Mouse (Mus musculus) heart, postnatal 0 days (tissue): ENCODE data around the gene Jak3. TPM values are rescaled to one million over a fixed set of nuclear protein-coding genes. Genes with fewer than 3 reads are reported as not detected.

Source experiments
- ATAC-seq: fragments of 200-750 bp; cut with Nextera tagmentation; 2 replicates; pipeline ENCODE4 v1.8.0; 2017; ENCODE audit warnings: low read depth, moderate number of reproducible peaks, moderate library complexity; ENCODE audit not compliant: insufficient read depth
- DNase-seq: peaks from one replicate; pipeline ENCODE4 v3.0.0-alpha.2; 2016; ENCODE audit warnings: low spot score
- H3K27ac ChIP-seq: fragments of 300-500 bp; sonication (generic); 2 replicates; pipeline ENCODE4 v1.5.1; 2014; ENCODE audit warnings: low read depth, mild to moderate bottlenecking
- H3K27me3 ChIP-seq: fragments of 300-500 bp; sonication (generic); 2 replicates; pipeline ENCODE4 v1.6.1; 2014; ENCODE audit warnings: low read length, mixed read lengths; ENCODE audit not compliant: control insufficient read depth, insufficient read depth
- H3K36me3 ChIP-seq: fragments of 300-500 bp; sonication (generic); replicated peaks from 2 replicates; pipeline ENCODE4 v1.6.1; 2014; ENCODE audit warnings: low read length, mixed read lengths; ENCODE audit not compliant: control insufficient read depth, insufficient read depth
- H3K4me1 ChIP-seq: fragments of 300-500 bp; sonication (generic); 2 replicates; pipeline ENCODE4 v1.6.1; 2014; ENCODE audit warnings: antibody characterized with exemption; ENCODE audit not compliant: control insufficient read depth, insufficient read depth
- H3K4me2 ChIP-seq: fragments of 300-500 bp; sonication (generic); 2 replicates; pipeline ENCODE4 v1.6.1; 2014; ENCODE audit warnings: low read depth, mild to moderate bottlenecking, low read length, moderate library complexity
- H3K4me3 ChIP-seq: fragments of 300-500 bp; sonication (generic); 2 replicates; pipeline ENCODE4 v1.5.1; 2014; ENCODE audit warnings: low read depth, low read length
- H3K9ac ChIP-seq: fragments of 300-500 bp; sonication (generic); replicated peaks from 2 replicates; pipeline ENCODE4 v1.6.1; 2014; ENCODE audit warnings: low read depth, low read length, mixed read lengths
- H3K9me3 ChIP-seq: fragments of 300-500 bp; sonication (generic); replicated peaks from 2 replicates; pipeline ENCODE4 v1.6.1; 2016; ENCODE audit warnings: low read length; ENCODE audit not compliant: control insufficient read depth
- CTCF ChIP-seq: IDR thresholded peaks from 2 replicates; pipeline ENCODE4 v1.5.1; 2016; ENCODE audit warnings: antibody characterized with exemption, control low read depth, low read depth
- EP300 ChIP-seq: IDR thresholded peaks from 2 replicates; pipeline ENCODE4 v1.6.1; 2016; ENCODE audit warnings: antibody characterized with exemption, low read depth
- WGBS: fragments of 180-500 bp; shearing (Covaris S2); extraction: QIAGEN DNeasy Blood & Tissue Kit; methylation state at CpG from one replicate; pipeline ENCODE4 v1.1.7; 2014; 5-methylcytosine and 5-hydroxymethylcytosine counted together
- polyA plus RNA-seq: library from polyadenylated mRNA; unstranded; fragments of >200 nt; fragmentation: Nextera tagmentation; extraction: Ambion mirVana; gene quantifications from 2 replicates; pipeline ENCODE4 v1.2.1, GENCODE M21; 2015
- total RNA-seq: library from RNA; depleted of rRNA; stranded (reverse); fragments of >200 nt; gene quantifications from 2 replicates; pipeline ENCODE4 v1.2.3, GENCODE M21; 2014; ENCODE audit warnings: low replicate concordance

Jak3 gene
- total and polyA plus RNA-seq, 2 experiments from 2014 or later = 5.7 to 16.9 TPM

DNA sequence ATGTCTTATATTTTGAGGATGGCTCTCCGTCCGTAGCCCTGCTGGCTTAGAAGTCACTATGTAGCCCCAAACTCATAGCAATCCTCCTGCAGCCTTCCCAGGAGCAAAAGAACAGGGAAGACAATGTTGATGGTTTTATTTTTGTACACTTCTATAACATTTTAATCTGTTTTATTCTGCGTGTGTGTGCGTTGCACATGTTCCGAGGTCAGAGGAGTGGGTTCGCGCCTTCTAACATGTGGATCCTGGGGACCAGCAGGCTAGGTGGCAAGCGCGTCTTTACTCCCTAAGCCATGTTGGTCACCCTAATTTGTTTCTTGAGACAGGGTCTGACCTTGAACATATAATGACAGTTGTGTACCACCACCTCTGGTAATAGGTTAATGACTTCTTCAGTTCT, 707 bp downstream of the Jak3 start:
- Histone ChIP-seq H3K4me1 (peaks cover 17% of the 10 kb centered on the region), H3K4me3 (peak overlapping the region; percentile 83), H3K27ac (peak overlapping the region; percentile 86), H3K9ac (peak overlapping the region; percentile 83), H3K36me3 (no peaks in the 10 kb centered on the region), H3K4me2 (peak overlapping the region; percentile 90), H3K27me3 (peaks cover 23% of the 10 kb centered on the region), H3K9me3 (no peaks in the 10 kb centered on the region)
- ATAC-seq (no peak), DNase-seq (no peak)
- no peak for TF ChIP-seq EP300
- TF ChIP-seq CTCF = no peak
- 52% methylated on average over 9 of the region's 9 CpGs for WGBS

DNA sequence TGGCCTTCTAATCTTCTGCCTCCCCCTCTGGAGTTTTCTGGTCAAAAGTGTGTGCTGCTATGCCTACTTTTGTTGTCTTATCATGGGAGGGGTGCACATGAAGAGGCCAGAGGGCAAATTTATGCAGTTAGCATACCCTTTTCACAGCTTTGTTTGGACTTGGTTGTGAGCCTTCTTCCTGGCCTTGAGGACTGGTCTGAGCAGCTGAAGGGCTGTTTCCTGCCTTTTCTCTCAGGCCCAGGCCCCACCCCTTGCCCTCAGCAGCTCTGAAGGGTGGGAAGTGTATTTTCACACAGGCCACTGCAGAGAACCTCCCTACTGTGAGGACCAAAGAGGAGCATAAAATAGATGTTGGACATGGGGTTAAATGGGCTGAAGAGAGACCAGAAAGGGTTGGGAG, 1.5 kb downstream of the Jak3 start:
- peak overlapping the region; percentile 67 for H3K27ac ChIP-seq
- H3K4me3 ChIP-seq = no peak overlapping the region
- H3K36me3 ChIP-seq = no peaks in the 10 kb centered on the region
- peaks cover 31% of the 10 kb centered on the region for H3K27me3 ChIP-seq
- no peaks in the 10 kb centered on the region for H3K9me3 ChIP-seq
- peak overlapping the region; percentile 90 for H3K4me2 ChIP-seq
- no peak overlapping the region for H3K9ac ChIP-seq
- no peak for ATAC-seq
- TF ChIP-seq CTCF = no peak
- TF ChIP-seq EP300 = no peak
- peaks cover 11% of the 10 kb centered on the region for H3K4me1 ChIP-seq
- DNase-seq = no peak

DNA sequence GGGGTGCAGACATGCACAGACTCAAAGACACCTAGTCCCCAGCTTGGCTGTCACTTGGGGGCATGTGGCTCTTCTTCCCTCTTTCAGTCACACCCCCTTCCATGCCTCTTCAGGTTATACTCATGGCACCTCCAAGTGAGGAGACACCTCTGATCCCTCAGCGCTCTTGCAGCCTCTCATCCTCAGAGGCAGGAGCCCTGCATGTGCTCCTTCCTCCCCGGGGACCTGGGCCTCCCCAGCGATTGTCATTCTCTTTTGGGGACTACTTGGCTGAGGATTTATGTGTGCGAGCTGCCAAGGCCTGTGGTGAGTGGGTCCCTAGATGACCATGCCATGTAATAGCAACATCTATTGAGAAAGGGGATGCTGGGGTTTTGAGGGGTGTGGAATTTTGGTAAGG, 2.1 kb downstream of the Jak3 start:
- Histone ChIP-seq H3K4me2 (peak overlapping the region; percentile 90; the same call in 1 of the 2 replicates), H3K4me3 (no peak overlapping the region), H3K4me1 (peaks cover 11% of the 10 kb centered on the region; the same call in 1 of the 2 replicates), H3K27me3 (peaks cover 37% of the 10 kb centered on the region), H3K27ac (no peak overlapping the region), H3K9ac (no peak overlapping the region), H3K9me3 (no peaks in the 10 kb centered on the region), H3K36me3 (no peaks in the 10 kb centered on the region)
- 70% methylated on average over 4 of the region's 4 CpGs for WGBS
- no peak for ATAC-seq
- TF ChIP-seq CTCF = no peak
- no peak for TF ChIP-seq EP300
- DNase-seq = no peak

DNA sequence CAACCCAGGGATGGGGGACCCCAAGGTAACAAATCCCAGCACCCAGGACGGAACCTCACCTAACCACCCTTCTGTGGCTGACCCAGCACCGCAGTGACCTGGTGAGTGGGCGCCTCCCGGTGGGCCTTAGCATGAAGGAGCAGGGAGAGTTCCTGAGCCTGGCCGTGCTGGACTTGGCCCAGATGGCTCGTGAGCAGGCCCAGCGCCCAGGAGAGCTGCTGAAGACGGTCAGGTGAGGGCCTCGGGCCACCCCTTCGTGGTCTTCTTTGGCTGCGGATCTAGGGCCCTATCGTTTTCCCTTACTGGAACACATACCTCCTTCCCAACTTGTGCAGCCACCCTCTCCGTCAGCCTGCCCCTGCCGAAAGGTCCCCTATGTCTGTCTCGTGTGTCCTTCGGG, 3.0 kb downstream of the Jak3 start:
- Histone ChIP-seq H3K4me1 (peaks cover 11% of the 10 kb centered on the region; the same call in 1 of the 2 replicates), H3K9me3 (no peaks in the 10 kb centered on the region), H3K27ac (no peak overlapping the region), H3K36me3 (no peaks in the 10 kb centered on the region), H3K27me3 (peaks cover 46% of the 10 kb centered on the region), H3K9ac (0 out of 2 replicates have a peak overlapping the region, but pooled peaks have one; percentile 3), H3K4me3 (peak overlapping the region; percentile 37), H3K4me2 (peak overlapping the region; percentile 68)
- DNase-seq (no peak), ATAC-seq (no peak)
- 36% methylated on average over 16 of the region's 16 CpGs for WGBS
- no peak for TF ChIP-seq EP300

DNA sequence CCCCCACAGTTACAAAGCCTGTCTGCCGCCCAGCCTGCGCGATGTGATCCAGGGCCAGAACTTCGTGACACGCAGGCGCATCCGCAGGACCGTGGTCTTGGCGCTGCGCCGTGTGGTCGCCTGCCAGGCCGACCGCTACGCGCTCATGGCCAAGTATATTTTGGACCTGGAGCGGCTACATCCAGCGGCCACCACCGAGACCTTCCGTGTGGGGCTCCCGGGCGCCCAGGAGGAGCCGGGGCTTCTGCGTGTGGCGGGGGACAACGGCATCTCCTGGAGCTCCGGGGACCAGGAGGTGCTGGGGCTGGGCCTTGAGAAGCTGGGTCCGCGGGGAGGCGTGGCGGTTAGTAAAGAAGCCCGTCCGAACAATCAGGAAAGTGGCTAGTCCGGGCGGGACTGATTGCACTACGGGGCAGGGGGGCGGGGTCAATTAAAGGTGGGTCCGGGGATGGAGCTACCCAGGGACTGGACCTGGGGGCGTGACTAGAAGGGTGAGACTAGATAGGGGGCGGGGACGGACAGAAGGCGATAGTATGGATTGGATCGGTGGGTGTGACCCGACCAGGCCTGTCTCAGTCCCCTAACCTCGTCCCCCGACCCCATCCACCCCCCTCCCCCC, 3.6 kb downstream of the Jak3 start:
- peaks cover 11% of the 10 kb centered on the region; the same call in 1 of the 2 replicates for H3K4me1 ChIP-seq
- no peak for TF ChIP-seq CTCF
- TF ChIP-seq EP300 = no peak
- peak overlapping the region; percentile 37 for H3K4me3 ChIP-seq
- no peaks in the 10 kb centered on the region for H3K9me3 ChIP-seq
- H3K9ac ChIP-seq = 0 out of 2 replicates have a peak overlapping the region, but pooled peaks have one; percentile 3
- ATAC-seq = peak; percentile 19; the same call in 1 of the 2 replicates
- 15% methylated on average over 39 of the region's 46 CpGs for WGBS
- H3K4me2 ChIP-seq = peak overlapping the region; percentile 68
- DNase-seq = no peak
- H3K36me3 ChIP-seq = no peaks in the 10 kb centered on the region
- no peak overlapping the region for H3K27ac ChIP-seq
- H3K27me3 ChIP-seq = peaks cover 52% of the 10 kb centered on the region

DNA sequence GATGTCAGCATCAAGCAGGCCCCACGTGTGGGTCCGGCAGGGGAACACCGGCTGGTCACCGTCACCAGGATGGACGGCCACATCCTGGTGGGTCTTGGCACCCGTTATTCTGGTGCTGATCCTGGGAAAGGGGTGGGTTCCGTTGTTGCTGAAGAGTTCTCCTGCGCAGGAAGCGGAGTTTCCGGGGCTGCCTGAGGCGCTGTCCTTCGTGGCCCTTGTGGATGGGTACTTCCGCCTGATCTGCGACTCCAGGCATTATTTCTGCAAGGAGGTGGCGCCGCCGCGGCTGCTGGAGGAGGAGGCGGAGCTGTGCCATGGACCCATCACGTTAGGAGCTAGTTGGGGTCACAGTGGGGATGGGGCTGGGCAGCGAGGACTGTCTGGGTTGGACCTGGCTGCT, 4.4 kb downstream of the Jak3 start:
- Histone ChIP-seq H3K4me2 (no peak overlapping the region), H3K27ac (no peak overlapping the region), H3K4me3 (no peak overlapping the region), H3K4me1 (peaks cover 11% of the 10 kb centered on the region; the same call in 1 of the 2 replicates), H3K27me3 (peaks cover 60% of the 10 kb centered on the region), H3K9me3 (no peaks in the 10 kb centered on the region), H3K9ac (no peak overlapping the region), H3K36me3 (no peaks in the 10 kb centered on the region)
- TF ChIP-seq CTCF (no peak), EP300 (no peak)
- DNase-seq (no peak), ATAC-seq (no peak)
- WGBS = 33% methylated on average over 21 of the region's 21 CpGs
